Mouse (Mus musculus) brain, embryonic 14.5 days (tissue): Measurements from ENCODE around the gene Steap1.

Experiments used
- CTCF ChIP-seq: fragments of 200-500 bp; IDR thresholded peaks from 2 replicates; pipeline ENCODE4 v1.5.1; 2012; ENCODE audit warnings: inconsistent platforms, mild to moderate bottlenecking, moderate library complexity, borderline replicate concordance; ENCODE audit not compliant: insufficient read depth, insufficient read length; ENCODE audit errors: extremely low read depth
- POLR2A ChIP-seq: fragments of 200-500 bp; IDR thresholded peaks from 2 replicates; pipeline ENCODE4 v1.6.1; 2012; ENCODE audit warnings: mild to moderate bottlenecking, inconsistent platforms, borderline replicate concordance; ENCODE audit not compliant: poor library complexity, insufficient read depth, insufficient read length, severe bottlenecking; ENCODE audit errors: extremely low read depth

DNA sequence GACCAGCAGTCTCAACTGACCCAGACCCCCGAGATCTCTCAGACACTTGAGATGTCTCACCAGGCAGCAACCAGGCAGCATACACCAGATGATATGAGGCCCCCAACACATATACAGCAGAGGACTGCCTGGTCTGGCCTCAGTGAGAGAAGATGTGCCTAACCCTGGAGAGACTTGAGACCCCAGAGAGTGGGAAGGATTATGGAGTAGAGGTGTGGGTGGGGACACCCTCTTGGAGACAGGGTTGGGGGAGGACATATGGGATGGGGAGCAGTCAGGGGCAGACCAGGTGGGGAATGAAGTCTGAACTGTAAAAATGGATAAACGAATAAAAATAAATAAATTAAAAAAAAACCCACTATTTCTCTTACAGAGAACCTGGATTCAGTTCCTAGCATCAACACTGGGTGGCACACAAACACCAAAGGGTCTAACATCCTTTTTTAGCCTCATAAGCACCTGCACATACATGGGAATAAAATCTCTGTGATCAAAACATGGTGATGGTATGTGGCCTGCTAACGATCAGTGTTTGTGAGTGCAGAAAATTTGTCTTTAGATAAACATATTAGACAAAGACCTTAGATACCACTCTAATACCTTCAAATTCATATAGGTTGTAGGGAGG lies 7.4 kb upstream of the Steap1 start:
- TF ChIP-seq CTCF (no peak), POLR2A (no peak)
